Mouse (Mus musculus): ENCODE results near the gene Prdm5. TPM values are rescaled to one million over a fixed set of nuclear protein-coding genes. Genes with fewer than 3 reads are reported as not detected.
A peak's percentile ranks its signal among the peaks of the same experiment; 100 is the strongest.

The Prdm5 gene
- polyA plus RNA-seq, 1 experiment from 2014 or later, result 13.1 TPM

- no peak overlapping the region for H3K9ac ChIP-seq (ENCODE audit: low read length)
- H3K4me2 ChIP-seq, result no peak overlapping the region
- H3K9me3 ChIP-seq (ENCODE audit: control insufficient read depth, low read length), result no peaks in the 10 kb centered on the region; the same call in 1 of the 2 replicates
- WGBS, result 87% methylated on average over 3 of the region's 3 CpGs
- DNase-seq (ENCODE audit: low spot score, missing footprints) (no peak), ATAC-seq (ENCODE audit: low FRiP score) (no peak)
- no peak overlapping the region for H3K27ac ChIP-seq (ENCODE audit: low read depth, low read length)
- H3K4me1 ChIP-seq (ENCODE audit: control insufficient read depth, insufficient read depth, low read length), result no peaks in the 10 kb centered on the region
- H3K36me3 ChIP-seq (ENCODE audit: control insufficient read depth, insufficient read depth, low read length), result no peaks in the 10 kb centered on the region
- no peaks in the 10 kb centered on the region for H3K27me3 ChIP-seq (ENCODE audit: control insufficient read depth, insufficient read depth, low read length)
- no peak overlapping the region for H3K4me3 ChIP-seq (ENCODE audit: low read depth, low read length)
Observed at GRCm38 (mm10) chr6:65798390-65798789, 19.6 kb downstream of the Prdm5 start.

- WGBS, result 79% methylated on average over 3 of the region's 3 CpGs
- Histone ChIP-seq H3K27me3 (ENCODE audit: control insufficient read depth, insufficient read depth, low read length) (no peaks in the 10 kb centered on the region), H3K27ac (ENCODE audit: low read depth, low read length) (no peak overlapping the region), H3K4me1 (ENCODE audit: control insufficient read depth, insufficient read depth, low read length) (no peaks in the 10 kb centered on the region), H3K36me3 (ENCODE audit: control insufficient read depth, insufficient read depth, low read length) (no peaks in the 10 kb centered on the region), H3K9me3 (ENCODE audit: control insufficient read depth, low read length) (no peaks in the 10 kb centered on the region), H3K4me2 (no peak overlapping the region), H3K4me3 (ENCODE audit: low read depth, low read length) (no peak overlapping the region), H3K9ac (ENCODE audit: low read length) (no peak overlapping the region)
- ATAC-seq (ENCODE audit: low FRiP score), result no peak
- DNase-seq (ENCODE audit: low spot score, missing footprints), result no peak
Observed at GRCm38 (mm10) chr6:65811685-65812084, 32.9 kb downstream of the Prdm5 start.

- no peaks in the 10 kb centered on the region for H3K27me3 ChIP-seq (ENCODE audit: control insufficient read depth, insufficient read depth, low read length)
- no peaks in the 10 kb centered on the region for H3K9me3 ChIP-seq (ENCODE audit: control insufficient read depth, low read length)
- H3K4me1 ChIP-seq (ENCODE audit: control insufficient read depth, insufficient read depth, low read length), result no peaks in the 10 kb centered on the region
- DNase-seq (ENCODE audit: low spot score, missing footprints) (no peak), ATAC-seq (ENCODE audit: low FRiP score) (no peak)
- no peak overlapping the region for H3K4me3 ChIP-seq (ENCODE audit: low read depth, low read length)
- no peak overlapping the region for H3K27ac ChIP-seq (ENCODE audit: low read depth, low read length)
- H3K36me3 ChIP-seq (ENCODE audit: control insufficient read depth, insufficient read depth, low read length), result no peaks in the 10 kb centered on the region
- WGBS, result 82% methylated on average over 4 of the region's 4 CpGs
- no peak overlapping the region for H3K9ac ChIP-seq (ENCODE audit: low read length)
- H3K4me2 ChIP-seq, result no peak overlapping the region
Observed at GRCm38 (mm10) chr6:65818039-65818747, 39.4 kb downstream of the Prdm5 start.

- Histone ChIP-seq H3K36me3 (ENCODE audit: control insufficient read depth, insufficient read depth, low read length) (0 out of 2 replicates have a peak, but pooled peaks cover 2% of the 10 kb centered on the region), H3K4me2 (no peak overlapping the region), H3K9ac (ENCODE audit: low read length) (no peak overlapping the region), H3K9me3 (ENCODE audit: control insufficient read depth, low read length) (peaks cover 3% of the 10 kb centered on the region; the same call in 1 of the 2 replicates), H3K4me1 (ENCODE audit: control insufficient read depth, insufficient read depth, low read length) (no peaks in the 10 kb centered on the region), H3K27ac (ENCODE audit: low read depth, low read length) (no peak overlapping the region), H3K27me3 (ENCODE audit: control insufficient read depth, insufficient read depth, low read length) (no peaks in the 10 kb centered on the region), H3K4me3 (ENCODE audit: low read depth, low read length) (no peak overlapping the region)
- DNase-seq (ENCODE audit: low spot score, missing footprints), result no peak
- ATAC-seq (ENCODE audit: low FRiP score), result no peak
- 80% methylated on average over 1 of the region's 1 CpGs for WGBS
Observed at GRCm38 (mm10) chr6:65828656-65829055, 49.9 kb downstream of the Prdm5 start.

- no peaks in the 10 kb centered on the region for H3K27me3 ChIP-seq (ENCODE audit: control insufficient read depth, insufficient read depth, low read length)
- H3K27ac ChIP-seq (ENCODE audit: low read depth, low read length), result no peak overlapping the region
- no peak overlapping the region for H3K4me2 ChIP-seq
- H3K4me3 ChIP-seq (ENCODE audit: low read depth, low read length), result no peak overlapping the region
- ATAC-seq (ENCODE audit: low FRiP score) (no peak), DNase-seq (ENCODE audit: low spot score, missing footprints) (no peak)
- 92% methylated on average over 5 of the region's 5 CpGs for WGBS
- 0 out of 2 replicates have a peak, but pooled peaks cover 3% of the 10 kb centered on the region for H3K36me3 ChIP-seq (ENCODE audit: control insufficient read depth, insufficient read depth, low read length)
- peaks cover 5% of the 10 kb centered on the region; the same call in 1 of the 2 replicates for H3K9me3 ChIP-seq (ENCODE audit: control insufficient read depth, low read length)
- no peaks in the 10 kb centered on the region for H3K4me1 ChIP-seq (ENCODE audit: control insufficient read depth, insufficient read depth, low read length)
- H3K9ac ChIP-seq (ENCODE audit: low read length), result no peak overlapping the region
Observed at GRCm38 (mm10) chr6:65831443-65831842, 52.7 kb downstream of the Prdm5 start.

- no peaks in the 10 kb centered on the region for H3K27me3 ChIP-seq (ENCODE audit: control insufficient read depth, insufficient read depth, low read length)
- 91% methylated on average over 4 of the region's 4 CpGs for WGBS
- no peaks in the 10 kb centered on the region for H3K4me1 ChIP-seq (ENCODE audit: control insufficient read depth, insufficient read depth, low read length)
- no peak overlapping the region for H3K4me3 ChIP-seq (ENCODE audit: low read depth, low read length)
- H3K4me2 ChIP-seq, result no peak overlapping the region
- peaks cover 5% of the 10 kb centered on the region; the same call in 1 of the 2 replicates for H3K9me3 ChIP-seq (ENCODE audit: control insufficient read depth, low read length)
- H3K27ac ChIP-seq (ENCODE audit: low read depth, low read length), result no peak overlapping the region
- no peak for ATAC-seq (ENCODE audit: low FRiP score)
- no peak for DNase-seq (ENCODE audit: low spot score, missing footprints)
- H3K36me3 ChIP-seq (ENCODE audit: control insufficient read depth, insufficient read depth, low read length), result 0 out of 2 replicates have a peak, but pooled peaks cover 3% of the 10 kb centered on the region
- H3K9ac ChIP-seq (ENCODE audit: low read length), result no peak overlapping the region
Observed at GRCm38 (mm10) chr6:65834013-65834412, 55.2 kb downstream of the Prdm5 start.

- Histone ChIP-seq H3K9me3 (ENCODE audit: control insufficient read depth, low read length) (no peaks in the 10 kb centered on the region), H3K9ac (ENCODE audit: low read length) (no peak overlapping the region)
- WGBS, result 89% methylated on average over 4 of the region's 4 CpGs
Observed at GRCm38 (mm10) chr6:65842579-65842978, 63.8 kb downstream of the Prdm5 start.

GRCm38 (mm10) chr6:65849127-65849526, 70.3 kb downstream of the Prdm5 start:
- Histone ChIP-seq H3K27me3 (ENCODE audit: control insufficient read depth, insufficient read depth, low read length) (no peaks in the 10 kb centered on the region), H3K27ac (ENCODE audit: low read depth, low read length) (no peak overlapping the region), H3K9ac (ENCODE audit: low read length) (no peak overlapping the region), H3K4me2 (no peak overlapping the region), H3K4me1 (ENCODE audit: control insufficient read depth, insufficient read depth, low read length) (no peaks in the 10 kb centered on the region), H3K4me3 (ENCODE audit: low read depth, low read length) (no peak overlapping the region), H3K36me3 (ENCODE audit: control insufficient read depth, insufficient read depth, low read length) (no peaks in the 10 kb centered on the region), H3K9me3 (ENCODE audit: control insufficient read depth, low read length) (no peaks in the 10 kb centered on the region)
- WGBS, result 77% methylated on average over 4 of the region's 4 CpGs
- no peak for ATAC-seq (ENCODE audit: low FRiP score)
- peak; percentile 70 for DNase-seq (ENCODE audit: low spot score, missing footprints)

More at GRCm38 (mm10) chr6:65842579-65842978, 63.8 kb downstream of the Prdm5 start:
- H3K36me3 ChIP-seq (ENCODE audit: control insufficient read depth, insufficient read depth, low read length), result no peaks in the 10 kb centered on the region
- DNase-seq (ENCODE audit: low spot score, missing footprints) (no peak), ATAC-seq (ENCODE audit: low FRiP score) (no peak)
- H3K4me2 ChIP-seq, result no peak overlapping the region
- no peaks in the 10 kb centered on the region for H3K4me1 ChIP-seq (ENCODE audit: control insufficient read depth, insufficient read depth, low read length)
- H3K4me3 ChIP-seq (ENCODE audit: low read depth, low read length), result no peak overlapping the region
- no peaks in the 10 kb centered on the region for H3K27me3 ChIP-seq (ENCODE audit: control insufficient read depth, insufficient read depth, low read length)
- no peak overlapping the region for H3K27ac ChIP-seq (ENCODE audit: low read depth, low read length)

- 89% methylated on average over 3 of the region's 3 CpGs for WGBS
- Histone ChIP-seq H3K27me3 (ENCODE audit: control insufficient read depth, insufficient read depth, low read length) (no peaks in the 10 kb centered on the region), H3K4me2 (no peak overlapping the region), H3K4me1 (ENCODE audit: control insufficient read depth, insufficient read depth, low read length) (no peaks in the 10 kb centered on the region), H3K27ac (ENCODE audit: low read depth, low read length) (no peak overlapping the region), H3K4me3 (ENCODE audit: low read depth, low read length) (no peak overlapping the region), H3K9me3 (ENCODE audit: control insufficient read depth, low read length) (no peaks in the 10 kb centered on the region), H3K9ac (ENCODE audit: low read length) (no peak overlapping the region), H3K36me3 (ENCODE audit: control insufficient read depth, insufficient read depth, low read length) (no peaks in the 10 kb centered on the region)
- DNase-seq (ENCODE audit: low spot score, missing footprints) (peak; percentile 45), ATAC-seq (ENCODE audit: low FRiP score) (no peak)
Observed at GRCm38 (mm10) chr6:65849687-65850086, 70.9 kb downstream of the Prdm5 start.

Data from midbrain, embryonic 11.5 days (tissue).